Mouse (Mus musculus) erythroblast, embryonic 14.5 days (primary cell): ENCODE data around the gene Tmem131.

Experiments used
- GATA1 ChIP-seq: IDR thresholded peaks from 2 replicates; pipeline ENCODE4 v1.6.1; 2012; ENCODE audit warnings: low read length, inconsistent platforms, mixed read lengths
- TAL1 ChIP-seq: IDR thresholded peaks from 3 replicates; pipeline ENCODE4 v1.6.1; 2012; ENCODE audit warnings: low read length, inconsistent platforms, mixed read lengths

DNA sequence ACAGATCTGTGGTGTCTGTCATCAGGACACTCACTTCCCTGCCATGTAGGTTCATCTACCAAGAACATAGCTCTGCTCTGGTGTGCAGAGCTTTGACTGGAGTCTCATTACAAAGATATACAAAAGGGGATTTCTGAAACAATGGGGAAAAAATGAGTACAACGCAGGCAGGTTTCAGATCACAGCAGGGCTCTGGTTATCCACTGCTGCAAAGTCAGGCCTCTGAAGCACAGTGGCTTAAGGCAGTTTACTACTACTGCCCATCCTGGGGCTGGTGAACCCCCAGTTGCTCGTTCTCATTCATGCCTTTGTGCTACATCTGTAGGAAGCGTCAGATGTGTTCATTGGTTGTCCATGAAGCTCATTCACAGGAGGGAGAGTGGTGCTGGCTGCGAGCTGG lies 57.0 kb downstream of the Tmem131 start:
- TF ChIP-seq TAL1 (no peak), GATA1 (no peak)
